Mouse (Mus musculus) brain, adult 2 months (tissue): ENCODE measurements at regions not wholly inside any gene's neighbourhood (a gene's known extent, or its start where the extent isn't known, plus 50 kb on each side); places are given as distances from the start of the nearest gene placed in this dataset.

ENCODE experiments used
- DNase-seq: peaks from one replicate; pipeline ENCODE4 v3.0.0; 2011; ENCODE audit warnings: low read depth, low spot score

GRCm38 (mm10) chr10:117515039-117515438 lies 114.3 kb upstream of the Cpm start:
- no peak for DNase-seq

GRCm38 (mm10) chr10:117513925-117514546 lies 115.3 kb upstream of the Cpm start:
- DNase-seq = no peak

- no peak for DNase-seq
Measured at GRCm38 (mm10) chr10:117512424-117513257, 116.7 kb upstream of the Cpm start.

GRCm38 (mm10) chr10:117511483-117512406 lies 117.6 kb upstream of the Cpm start:
- no peak for DNase-seq

- no peak for DNase-seq
Measured at GRCm38 (mm10) chr10:117510529-117511482, 118.5 kb upstream of the Cpm start.

GRCm38 (mm10) chr10:117510224-117510486 lies 119.1 kb upstream of the Cpm start:
- DNase-seq = no peak

GRCm38 (mm10) chr10:117509431-117510223 lies 119.7 kb upstream of the Cpm start:
- DNase-seq = no peak

GRCm38 (mm10) chr10:117506252-117506992 lies 122.9 kb upstream of the Cpm start:
- DNase-seq = no peak

GRCm38 (mm10) chr10:117505529-117505928 lies 123.8 kb upstream of the Cpm start:
- no peak for DNase-seq

- no peak for DNase-seq
Measured at GRCm38 (mm10) chr10:117505057-117505456, 124.2 kb upstream of the Cpm start.

GRCm38 (mm10) chr10:117504267-117504902 lies 124.6 kb upstream of the Cpsf6 start:
- DNase-seq = no peak

- no peak for DNase-seq
Measured at GRCm38 (mm10) chr10:117503222-117504184, 123.7 kb upstream of the Cpsf6 start.

GRCm38 (mm10) chr10:117502731-117503130 lies 122.9 kb upstream of the Cpsf6 start:
- no peak for DNase-seq

GRCm38 (mm10) chr10:117502135-117502534 lies 122.3 kb upstream of the Cpsf6 start:
- DNase-seq = no peak

GRCm38 (mm10) chr10:117501426-117501825 lies 121.6 kb upstream of the Cpsf6 start:
- no peak for DNase-seq

GRCm38 (mm10) chr10:117500457-117501108 lies 120.8 kb upstream of the Cpsf6 start:
- DNase-seq = no peak

- DNase-seq = no peak
Measured at GRCm38 (mm10) chr10:117499864-117500453, 120.1 kb upstream of the Cpsf6 start.
